Mouse (Mus musculus) limb, embryonic 14.5 days (tissue): ENCODE data around the gene Ckap2. TPM values are rescaled to one million over a fixed set of nuclear protein-coding genes. Genes with fewer than 3 reads are reported as not detected.
"Not testable (repeated sequence)": the region's sequence is repeated elsewhere in the genome, so short reads cannot be mapped to it uniquely, and the experiment has no call there.

Source experiments
- ATAC-seq: fragments of 200-750 bp; cut with Nextera tagmentation; 2 replicates; pipeline ENCODE4 v1.8.0; 2017; ENCODE audit warnings: low read depth, moderate number of reproducible peaks, moderate TSS enrichment; ENCODE audit not compliant: low FRiP score
- DNase-seq: peaks from one replicate; pipeline ENCODE4 v3.0.0-alpha.2; 2015; ENCODE audit warnings: low spot score
- H3K27ac ChIP-seq: fragments of 300-500 bp; sonication (generic); replicated peaks from 2 replicates; pipeline ENCODE4 v1.5.1; 2014; ENCODE audit warnings: low read depth, mild to moderate bottlenecking, low read length, moderate library complexity, mixed read lengths
- H3K27me3 ChIP-seq: fragments of 300-500 bp; sonication (generic); 2 replicates; pipeline ENCODE4 v1.6.1; 2014; ENCODE audit warnings: low read length, mixed read lengths; ENCODE audit not compliant: control insufficient read depth, insufficient read depth
- H3K36me3 ChIP-seq: fragments of 300-500 bp; sonication (generic); 2 replicates; pipeline ENCODE4 v1.6.1; 2014; ENCODE audit warnings: mild to moderate bottlenecking, low read length, moderate library complexity, mixed read lengths; ENCODE audit not compliant: control insufficient read depth, insufficient read depth
- H3K4me1 ChIP-seq: fragments of 300-500 bp; sonication (generic); 2 replicates; pipeline ENCODE4 v1.6.1; 2014; ENCODE audit warnings: antibody characterized with exemption, low read length, mixed read lengths; ENCODE audit not compliant: control insufficient read depth, insufficient read depth
- H3K4me2 ChIP-seq: fragments of 300-500 bp; sonication (generic); replicated peaks from 2 replicates; pipeline ENCODE4 v1.6.1; 2014; ENCODE audit warnings: low read depth, mild to moderate bottlenecking, low read length, moderate library complexity; ENCODE audit not compliant: severe bottlenecking
- H3K4me3 ChIP-seq: fragments of 300-500 bp; sonication (generic); replicated peaks from 2 replicates; pipeline ENCODE4 v1.5.1; 2014; ENCODE audit warnings: low read length
- H3K9ac ChIP-seq: fragments of 300-500 bp; sonication (generic); 2 replicates; pipeline ENCODE4 v1.6.1; 2014; ENCODE audit warnings: mild to moderate bottlenecking, low read depth, low read length, moderate library complexity; ENCODE audit not compliant: severe bottlenecking
- H3K9me3 ChIP-seq: fragments of 300-500 bp; sonication (generic); 2 replicates; pipeline ENCODE4 v1.6.1; 2016; ENCODE audit warnings: low read length; ENCODE audit not compliant: control insufficient read depth
- POLR2A ChIP-seq: fragments of 200-500 bp; IDR thresholded peaks from 2 replicates; pipeline ENCODE4 v1.8.0; 2012; ENCODE audit warnings: inconsistent platforms, mild to moderate bottlenecking, moderate library complexity, borderline replicate concordance; ENCODE audit not compliant: insufficient read depth, insufficient read length; ENCODE audit errors: extremely low read depth
- WGBS: fragments of 180-500 bp; shearing (Covaris S2); extraction: QIAGEN DNeasy Blood & Tissue Kit; methylation state at CpG from one replicate; pipeline ENCODE4 v1.1.7; 2014; 5-methylcytosine and 5-hydroxymethylcytosine counted together
- polyA plus RNA-seq, 2 experiments: library from polyadenylated mRNA; depleted of rRNA in 1 of 2; stranded (reverse) in 1 of 2; unstranded in 1 of 2; fragments of >200 nt; fragmentation: Nextera tagmentation in 1 of 2; extraction: Ambion mirVana in 1 of 2; gene quantifications; 2 replicates each; pipeline versions ENCODE4 v1.2.1 to v1.2.3; 2012 to 2014

Ckap2 gene
- polyA plus RNA-seq, 2 experiments: 36.7 to 40.3 TPM

DNA sequence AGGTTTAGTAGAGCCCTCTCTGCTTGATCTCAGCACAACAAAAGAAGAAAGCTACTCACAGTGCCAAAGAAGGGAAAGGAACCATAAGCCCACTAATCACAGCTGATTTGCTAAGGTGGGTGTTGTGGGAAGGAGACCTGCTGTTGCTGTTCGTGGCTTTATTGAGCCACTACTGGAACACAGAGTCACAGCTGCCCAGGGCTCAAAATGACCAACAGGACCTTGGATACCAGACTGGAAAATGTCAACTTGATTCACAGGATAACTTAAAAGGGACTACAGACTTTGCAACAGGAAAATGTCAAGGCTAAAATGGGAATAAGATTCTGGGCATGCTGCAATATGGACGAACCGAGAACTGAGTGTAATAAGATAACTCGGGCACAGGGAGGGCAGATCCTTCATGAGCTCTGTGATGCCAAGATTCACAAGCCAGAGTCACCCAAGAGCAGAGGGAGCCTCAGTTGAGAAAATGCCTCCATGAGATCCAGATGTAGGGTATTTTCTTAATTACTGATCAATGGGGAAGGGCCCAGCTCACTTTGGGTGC, 43.7 kb downstream of the Ckap2 start:
- DNase-seq (no peak), ATAC-seq (no peak)
- H3K27me3 ChIP-seq: no peaks in the 10 kb centered on the region
- H3K27ac ChIP-seq: no peak overlapping the region
- no peak overlapping the region for H3K4me3 ChIP-seq
- 88% methylated on average over 4 of the region's 4 CpGs for WGBS
- H3K36me3 ChIP-seq: 0 out of 2 replicates have a peak, but pooled peaks cover 5% of the 10 kb centered on the region
- H3K9me3 ChIP-seq: no peaks in the 10 kb centered on the region
- H3K9ac ChIP-seq: no peak overlapping the region
- no peaks in the 10 kb centered on the region for H3K4me1 ChIP-seq
- TF ChIP-seq POLR2A: no peak
- H3K4me2 ChIP-seq: no peak overlapping the region

DNA sequence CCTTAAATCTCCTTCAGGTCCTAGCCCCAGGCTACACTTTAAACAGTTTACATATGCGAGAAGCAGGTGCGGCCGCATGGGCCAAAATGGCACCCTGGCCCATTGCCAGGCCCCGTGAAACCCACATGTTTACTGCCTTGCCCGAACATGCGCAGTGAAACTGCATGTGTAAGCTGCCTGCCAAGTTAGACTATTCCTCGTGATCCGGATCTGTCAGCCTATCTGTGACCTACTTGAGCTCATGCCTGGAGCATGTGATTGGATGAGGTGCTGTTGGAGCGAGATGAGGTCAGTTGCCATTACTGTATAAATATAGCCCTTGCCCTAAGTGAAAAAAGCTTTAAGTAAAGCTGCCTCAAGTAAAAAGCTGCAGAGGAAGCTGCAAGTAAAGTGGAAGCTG, 49.2 kb downstream of the Ckap2 start:
- H3K9me3 ChIP-seq, H3K27ac ChIP-seq, H3K4me2 ChIP-seq, H3K9ac ChIP-seq, H3K4me1 ChIP-seq, H3K4me3 ChIP-seq, DNase-seq, H3K27me3 ChIP-seq, H3K36me3 ChIP-seq: not testable (repeated sequence)
- 44% methylated on average over 9 of the region's 9 CpGs for WGBS
- peak; percentile 37; the same call in 1 of the 2 replicates for ATAC-seq

GRCm38 (mm10) chr8:22134750-22135135, 50.9 kb downstream of the Ckap2 start:
- Histone ChIP-seq H3K4me3 (no peak overlapping the region), H3K9me3 (no peaks in the 10 kb centered on the region), H3K27ac (no peak overlapping the region), H3K4me1 (no peaks in the 10 kb centered on the region), H3K36me3 (peaks cover 5% of the 10 kb centered on the region; the same call in 1 of the 2 replicates), H3K4me2 (no peak overlapping the region), H3K27me3 (no peaks in the 10 kb centered on the region), H3K9ac (no peak overlapping the region)
- DNase-seq (no peak), ATAC-seq (no peak)
- no peak for TF ChIP-seq POLR2A
- WGBS: 73% methylated on average over 5 of the region's 5 CpGs

- H3K9me3 ChIP-seq: no peaks in the 10 kb centered on the region
- no peak overlapping the region for H3K4me2 ChIP-seq
- DNase-seq (no peak), ATAC-seq (no peak)
- no peak overlapping the region for H3K27ac ChIP-seq
- peaks cover 5% of the 10 kb centered on the region; the same call in 1 of the 2 replicates for H3K36me3 ChIP-seq
- no peak for TF ChIP-seq POLR2A
- H3K4me1 ChIP-seq: no peaks in the 10 kb centered on the region
- no peak overlapping the region for H3K9ac ChIP-seq
- 94% methylated on average over 7 of the region's 7 CpGs for WGBS
- H3K27me3 ChIP-seq: no peaks in the 10 kb centered on the region
- H3K4me3 ChIP-seq: no peak overlapping the region
Measured at GRCm38 (mm10) chr8:22134078-22134749, 51.4 kb downstream of the Ckap2 start.

DNA sequence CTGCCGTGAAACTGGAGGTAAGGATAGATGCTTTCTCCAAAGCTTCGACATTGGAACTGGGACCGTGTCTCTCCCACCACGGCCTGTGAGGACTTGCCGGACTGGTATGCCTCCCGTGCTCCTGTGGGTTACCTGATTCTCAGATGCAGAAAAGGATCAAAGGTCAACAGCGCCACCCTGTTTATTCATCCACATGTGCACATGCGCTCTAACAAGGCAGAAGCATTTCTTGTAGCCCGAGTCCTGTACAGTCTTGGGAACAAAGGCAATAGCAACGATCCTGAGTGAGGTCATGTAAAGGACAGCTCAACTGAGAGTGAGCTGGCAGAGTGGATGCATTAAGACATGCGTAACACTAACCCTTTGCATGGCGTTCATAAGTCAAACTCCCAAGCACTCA, 53.6 kb downstream of the Ckap2 start:
- H3K9ac ChIP-seq: no peak overlapping the region
- no peak overlapping the region for H3K27ac ChIP-seq
- no peak for ATAC-seq
- H3K4me3 ChIP-seq: no peak overlapping the region
- no peaks in the 10 kb centered on the region for H3K9me3 ChIP-seq
- no peak for TF ChIP-seq POLR2A
- no peaks in the 10 kb centered on the region for H3K27me3 ChIP-seq
- H3K4me2 ChIP-seq: no peak overlapping the region
- peaks cover 18% of the 10 kb centered on the region; the same call in 1 of the 2 replicates for H3K36me3 ChIP-seq
- H3K4me1 ChIP-seq: no peaks in the 10 kb centered on the region
- 82% methylated on average over 12 of the region's 12 CpGs for WGBS
- DNase-seq: peak; percentile 5
